Mouse (Mus musculus): ENCODE data around the gene Npepps. TPM values are rescaled to one million over a fixed set of nuclear protein-coding genes. Genes with fewer than 3 reads are reported as not detected.
"Not testable (repeated sequence)": the region's sequence is repeated elsewhere in the genome, so short reads cannot be mapped to it uniquely, and the experiment has no call there.

The Npepps gene
- polyA plus RNA-seq, 1 experiment = 33.2 TPM

GRCm38 (mm10) chr11:97279040-97279404 is 1.4 kb downstream of the Npepps start:
- Histone ChIP-seq H3K4me1 (ENCODE audit: control insufficient read depth, insufficient read depth, insufficient read length, low read length) (peaks cover 3% of the 10 kb centered on the region), H3K4me3 (ENCODE audit: insufficient read depth, low read depth, low read length) (peak overlapping the region; percentile 95), H3K27ac (replicated peaks; ENCODE audit: low read depth, low read length) (peak overlapping the region; percentile 53; the same call in 1 of the 2 replicates)

DNA sequence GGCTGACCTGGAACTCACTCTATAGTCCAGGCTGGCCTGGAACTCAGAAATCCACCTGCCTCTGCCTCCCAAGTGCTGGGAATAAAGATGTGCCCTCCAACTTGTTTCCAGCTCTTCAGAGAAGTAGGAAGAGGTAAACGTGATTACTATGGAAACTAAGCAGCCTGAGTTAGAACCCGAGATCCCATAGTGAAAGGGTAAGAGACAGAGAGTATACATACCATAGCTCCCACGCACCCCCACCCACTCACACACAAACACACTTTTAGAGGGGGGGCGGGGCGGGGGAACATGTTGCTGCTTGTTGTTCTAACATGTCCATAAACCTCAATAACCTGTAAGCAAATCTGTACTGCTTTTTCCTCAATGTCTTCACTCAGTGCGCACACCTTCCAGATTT is 2.0 kb downstream of the Npepps start:
- Histone ChIP-seq H3K27ac (replicated peaks; ENCODE audit: low read depth, low read length) (no peak overlapping the region), H3K4me1 (ENCODE audit: control insufficient read depth, insufficient read depth, insufficient read length, low read length) (peaks cover 3% of the 10 kb centered on the region), H3K4me3 (ENCODE audit: insufficient read depth, low read depth, low read length) (peak overlapping the region; percentile 95; the same call in 1 of the 2 replicates)

DNA sequence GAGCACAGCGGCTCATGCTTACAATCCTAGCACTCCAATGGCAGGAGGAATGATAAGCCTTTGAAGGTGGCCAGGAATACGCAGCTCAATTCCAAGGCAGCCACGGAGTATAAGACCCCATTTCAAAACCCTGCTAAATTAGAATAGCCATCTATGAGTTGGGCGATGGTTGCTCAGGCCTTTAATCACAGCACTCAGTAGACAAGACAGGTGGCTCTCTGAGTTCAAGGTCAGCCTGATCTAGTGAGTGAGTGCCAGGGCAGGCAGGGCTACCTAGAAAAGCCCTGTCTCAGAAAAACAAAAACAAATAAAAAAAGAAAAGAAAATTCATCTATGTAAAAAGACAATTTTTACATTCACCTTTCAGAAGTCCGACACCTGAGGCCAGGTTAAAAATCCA is 3.3 kb downstream of the Npepps start:
- peaks cover 3% of the 10 kb centered on the region for H3K4me1 ChIP-seq (ENCODE audit: control insufficient read depth, insufficient read depth, insufficient read length, low read length)
- no peak overlapping the region; the same call in 1 of the 2 replicates for H3K27ac ChIP-seq (replicated peaks; ENCODE audit: low read depth, low read length)
- no peak overlapping the region for H3K4me3 ChIP-seq (ENCODE audit: insufficient read depth, low read depth, low read length)

DNA sequence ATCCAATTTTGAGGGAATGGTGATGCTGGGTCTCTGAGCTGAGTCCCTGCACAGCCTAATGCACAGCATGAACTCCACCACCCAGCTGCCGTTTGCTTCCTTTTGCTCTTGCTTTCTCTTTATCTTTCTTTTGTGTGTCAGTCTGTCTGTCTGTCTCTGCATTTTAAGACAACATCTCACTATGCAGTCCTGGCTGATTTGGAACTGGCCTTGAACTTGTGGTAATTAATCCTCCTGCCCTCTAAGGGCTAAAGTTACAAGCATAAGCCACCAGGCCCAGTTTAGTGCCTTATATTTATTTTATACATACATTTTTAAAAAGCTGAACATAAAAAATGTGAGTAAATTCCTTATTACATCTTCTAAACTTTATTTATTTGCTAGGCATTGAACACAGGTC is 4.4 kb downstream of the Npepps start:
- no peak overlapping the region; the same call in 1 of the 2 replicates for H3K27ac ChIP-seq (replicated peaks; ENCODE audit: low read depth, low read length)
- H3K4me1 ChIP-seq (ENCODE audit: control insufficient read depth, insufficient read depth, insufficient read length, low read length) = peaks cover 3% of the 10 kb centered on the region

DNA sequence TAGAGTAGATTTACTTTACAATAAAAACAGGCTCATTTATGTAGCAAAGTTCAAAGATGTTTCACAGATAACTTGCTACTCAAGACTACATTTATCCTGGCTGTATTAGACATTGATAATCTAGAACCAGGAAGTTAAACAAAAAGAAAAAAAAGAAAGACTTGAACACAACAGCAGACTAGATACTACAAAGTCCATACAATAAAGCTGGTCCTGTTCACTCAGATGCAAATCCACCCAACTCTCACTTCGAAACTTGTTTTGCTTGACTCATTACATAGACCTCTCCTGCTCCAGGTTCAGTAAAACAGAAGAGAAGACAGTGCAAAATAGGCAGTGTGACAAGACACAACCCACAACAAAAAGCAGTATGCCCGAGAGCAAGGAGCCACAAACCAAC is 5.1 kb downstream of the Npepps start:
- Histone ChIP-seq H3K4me3 (ENCODE audit: insufficient read depth, low read depth, low read length) (no peak overlapping the region), H3K4me1 (ENCODE audit: control insufficient read depth, insufficient read depth, insufficient read length, low read length) (peaks cover 3% of the 10 kb centered on the region), H3K27ac (replicated peaks; ENCODE audit: low read depth, low read length) (no peak overlapping the region)

More for the DNA sequence above, 4.4 kb downstream of the Npepps start:
- no peak overlapping the region for H3K4me3 ChIP-seq (ENCODE audit: insufficient read depth, low read depth, low read length)

DNA sequence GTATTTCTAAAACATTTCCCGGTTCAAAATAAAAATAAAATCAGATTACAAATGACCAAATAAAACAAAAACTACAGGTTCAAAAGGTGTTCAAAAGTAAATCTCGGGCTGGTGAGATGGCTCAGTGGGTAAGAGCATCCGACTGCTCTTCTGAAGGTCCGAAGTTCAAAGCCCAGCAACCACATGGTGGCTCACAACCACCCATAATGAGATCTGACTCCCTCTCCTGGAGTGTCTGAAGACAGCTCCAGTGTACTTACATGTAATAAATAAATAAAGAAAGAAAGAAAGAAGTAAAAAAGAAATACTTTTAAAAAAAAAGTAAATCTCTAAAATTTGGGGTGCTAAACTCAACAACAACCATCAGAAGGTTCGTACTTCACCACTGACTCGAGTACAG is 5.5 kb downstream of the Npepps start:
- H3K4me1 ChIP-seq (ENCODE audit: control insufficient read depth, insufficient read depth, insufficient read length, low read length); H3K27ac ChIP-seq (replicated peaks; ENCODE audit: low read depth, low read length); H3K4me3 ChIP-seq (ENCODE audit: insufficient read depth, low read depth, low read length): not testable (repeated sequence)

DNA sequence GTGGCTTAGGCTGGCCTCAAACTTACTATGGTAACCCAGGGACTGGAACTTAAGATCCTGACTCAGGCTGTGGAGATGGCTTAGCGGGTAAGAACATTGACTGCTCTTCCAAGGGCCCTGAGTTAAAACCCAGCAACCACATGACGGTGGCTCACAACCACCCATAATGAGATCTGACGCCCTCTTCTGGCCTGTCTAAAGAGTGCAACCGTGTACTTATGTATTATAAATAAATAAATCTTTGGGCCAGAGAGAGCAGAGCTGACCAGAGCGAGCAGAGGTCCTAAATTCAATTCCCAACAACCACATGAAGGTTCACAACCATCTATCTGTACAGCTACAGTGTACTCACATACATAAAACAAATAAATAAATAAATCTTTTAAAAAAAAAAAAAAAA is 6.8 kb downstream of the Npepps start:
- no peak overlapping the region for H3K4me3 ChIP-seq (ENCODE audit: insufficient read depth, low read depth, low read length)

GRCm38 (mm10) chr11:97272835-97273234 is 7.6 kb downstream of the Npepps start:
- H3K27ac ChIP-seq (replicated peaks; ENCODE audit: low read depth, low read length) = no peak overlapping the region
- H3K4me1 ChIP-seq (ENCODE audit: control insufficient read depth, insufficient read depth, insufficient read length, low read length) = peaks cover 3% of the 10 kb centered on the region; the same call in 1 of the 2 replicates

More for the DNA sequence above, 6.8 kb downstream of the Npepps start:
- Histone ChIP-seq H3K4me1 (ENCODE audit: control insufficient read depth, insufficient read depth, insufficient read length, low read length) (peaks cover 3% of the 10 kb centered on the region), H3K27ac (replicated peaks; ENCODE audit: low read depth, low read length) (no peak overlapping the region)

GRCm38 (mm10) chr11:97270004-97270403 is 10.4 kb downstream of the Npepps start:
- not testable (repeated sequence) for H3K4me1 ChIP-seq (ENCODE audit: control insufficient read depth, insufficient read depth, insufficient read length, low read length); H3K27ac ChIP-seq (replicated peaks; ENCODE audit: low read depth, low read length); H3K4me3 ChIP-seq (ENCODE audit: insufficient read depth, low read depth, low read length)

More at GRCm38 (mm10) chr11:97272835-97273234, 7.6 kb downstream of the Npepps start:
- H3K4me3 ChIP-seq (ENCODE audit: insufficient read depth, low read depth, low read length) = no peak overlapping the region

- H3K4me3 ChIP-seq (ENCODE audit: insufficient read depth, low read depth, low read length); H3K27ac ChIP-seq (replicated peaks; ENCODE audit: low read depth, low read length); H3K4me1 ChIP-seq (ENCODE audit: control insufficient read depth, insufficient read depth, insufficient read length, low read length): not testable (repeated sequence)
These were observed 13.9 kb downstream of the Npepps start for GRCm38 (mm10) chr11:97266544-97266943.

DNA sequence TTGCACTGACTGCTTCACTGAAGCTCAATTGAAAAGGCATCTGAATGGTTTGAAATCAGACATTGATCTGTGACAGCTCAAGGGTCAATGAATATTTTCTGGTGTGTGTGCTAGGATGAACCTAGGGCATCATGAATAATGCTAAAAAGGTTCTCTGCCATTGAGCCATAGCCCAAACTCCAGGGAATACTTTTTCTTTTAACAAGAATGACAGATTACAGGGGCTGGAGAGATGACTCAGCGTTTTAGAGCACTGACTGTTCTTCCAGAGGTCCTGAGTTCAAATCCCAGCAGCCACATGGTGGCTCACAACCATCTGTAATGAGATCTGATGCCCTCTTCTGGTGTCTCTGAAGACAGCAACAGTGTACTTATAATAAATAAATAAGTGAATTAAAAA is 30.8 kb downstream of the Npepps start:
- H3K4me3 ChIP-seq (ENCODE audit: insufficient read depth, low read depth, low read length); H3K4me1 ChIP-seq (ENCODE audit: control insufficient read depth, insufficient read depth, insufficient read length, low read length); H3K27ac ChIP-seq (replicated peaks; ENCODE audit: low read depth, low read length): not testable (repeated sequence)

GRCm38 (mm10) chr11:97246510-97247159 is 33.8 kb downstream of the Npepps start:
- Histone ChIP-seq H3K27ac (replicated peaks; ENCODE audit: low read depth, low read length) (no peak overlapping the region), H3K4me3 (ENCODE audit: insufficient read depth, low read depth, low read length) (no peak overlapping the region), H3K4me1 (ENCODE audit: control insufficient read depth, insufficient read depth, insufficient read length, low read length) (no peaks in the 10 kb centered on the region)

GRCm38 (mm10) chr11:97241321-97241720 is 39.1 kb downstream of the Npepps start:
- H3K4me1 ChIP-seq (ENCODE audit: control insufficient read depth, insufficient read depth, insufficient read length, low read length) = peaks cover 2% of the 10 kb centered on the region; the same call in 1 of the 2 replicates
- H3K27ac ChIP-seq (replicated peaks; ENCODE audit: low read depth, low read length) = no peak overlapping the region
- H3K4me3 ChIP-seq (ENCODE audit: insufficient read depth, low read depth, low read length) = no peak overlapping the region

- no peak overlapping the region for H3K27ac ChIP-seq (replicated peaks; ENCODE audit: low read depth, low read length)
- no peak overlapping the region for H3K4me3 ChIP-seq (ENCODE audit: insufficient read depth, low read depth, low read length)
- H3K4me1 ChIP-seq (ENCODE audit: control insufficient read depth, insufficient read depth, insufficient read length, low read length) = peaks cover 2% of the 10 kb centered on the region; the same call in 1 of the 2 replicates
These were observed 42.5 kb downstream of the Npepps start for GRCm38 (mm10) chr11:97237976-97238375.

- Histone ChIP-seq H3K4me1 (ENCODE audit: control insufficient read depth, insufficient read depth, insufficient read length, low read length) (peaks cover 4% of the 10 kb centered on the region; the same call in 1 of the 2 replicates), H3K27ac (replicated peaks; ENCODE audit: low read depth, low read length) (peak overlapping the region; percentile 24), H3K4me3 (ENCODE audit: insufficient read depth, low read depth, low read length) (no peak overlapping the region)
These were observed 48.0 kb downstream of the Npepps start for GRCm38 (mm10) chr11:97232436-97232835.

GRCm38 (mm10) chr11:97229396-97229795 is 51.0 kb downstream of the Npepps start:
- H3K4me1 ChIP-seq (ENCODE audit: control insufficient read depth, insufficient read depth, insufficient read length, low read length) = peaks cover 4% of the 10 kb centered on the region; the same call in 1 of the 2 replicates

More at GRCm38 (mm10) chr11:97229396-97229795, 51.0 kb downstream of the Npepps start:
- Histone ChIP-seq H3K4me3 (ENCODE audit: insufficient read depth, low read depth, low read length) (no peak overlapping the region), H3K27ac (replicated peaks; ENCODE audit: low read depth, low read length) (no peak overlapping the region)
